ENCODE assay signal across 8 mouse cellular contexts in genomic region chr6:86669240-86669727, GRCm38 (mm10). TPM values are rescaled to one million over a fixed set of nuclear protein-coding genes. Genes with fewer than 3 reads are reported as not detected.
A peak's percentile ranks its signal among the peaks of the same experiment; 100 is the strongest.
DNase-seq lines count a peak whose midpoint lies in the region; ATAC-seq lines count a peak whose summit lies in the region.

No protein-coding gene starts in this region.

- intact Hi-C loops in gastrocnemius, postnatal 14 days (cut with DNase I; ENCODE audit: low total_unique reads) = no loop called here
- intact Hi-C loops in left cerebral cortex, postnatal 10 days (cut with DNase I) = no loop called here

- peak; percentile 100 for DNase-seq in adrenal gland, adult (ENCODE audit: inconsistent age in 2 of 2, low spot score in 1 of 2)
- peak; percentile 100 for DNase-seq in embryo, embryonic 10.5 days (ENCODE audit: low spot score)
- peak; percentile 100 for DNase-seq in gastrocnemius, postnatal 14 days
- DNase-seq in left cerebral cortex, postnatal 10 days (ENCODE audit: extremely low spot score in 1 of 2, low spot score in 2 of 2) = peak; percentile 100
- DNase-seq in right cerebral cortex, postnatal 25 days = peak; percentile 100
- peak; percentile 100 for DNase-seq in urinary bladder, postnatal 4 days (ENCODE audit: low spot score in 2 of 2)

- peak; percentile 93 for ATAC-seq in inflammation-experienced regulatory T-cells, adult 6 months
- ATAC-seq in megakaryocyte-erythroid progenitor cell, adult 5-6 weeks (replicated peaks; ENCODE audit: low FRiP score, low TSS enrichment, poor library complexity, severe bottlenecking) = peak; percentile 95

RNA-seq across cellular contexts. Expression of gene Mxd1, which starts 0.3 kb away (rescaled TPM):
- total RNA-seq in gastrocnemius, postnatal 14 days (2021) = 1 to 10 TPM; 3.9 to 4.0 TPM
- 10 to 100 TPM; 13.1 to 22.6 (median 13.8) TPM for polyA plus RNA-seq in inflammation-experienced regulatory T-cells, adult 6 months (2017; shearing (Covaris generic))
- total RNA-seq in left cerebral cortex, postnatal 10 days (2021) = 10 to 100 TPM; 14.7 to 18.7 TPM
- total RNA-seq in megakaryocyte-erythroid progenitor cell, adult 5-6 weeks (2014; fragmentation: Nextera tagmentation) = 7.6 and 19.5 TPM in 2 replicates
- total RNA-seq in megakaryocyte-erythroid progenitor cell, adult 5-6 weeks (2017) = 14.9 and 16.2 TPM in 2 replicates

RNA-seq across cellular contexts. Expression of gene Snrnp27, which starts 15.0 kb away (rescaled TPM):
- total RNA-seq in gastrocnemius, postnatal 14 days (2021) = 10 to 100 TPM; 67.5 to 78.2 TPM
- 100 to 1,000 TPM; 110 to 152 (median 125) TPM for polyA plus RNA-seq in inflammation-experienced regulatory T-cells, adult 6 months (2017; shearing (Covaris generic))
- 10 to 100 TPM; 51.8 to 53.7 TPM for total RNA-seq in left cerebral cortex, postnatal 10 days (2021)
- 75.7 and 89.2 TPM in 2 replicates for total RNA-seq in megakaryocyte-erythroid progenitor cell, adult 5-6 weeks (2014; fragmentation: Nextera tagmentation)
- total RNA-seq in megakaryocyte-erythroid progenitor cell, adult 5-6 weeks (2017) = 127 and 139 TPM in 2 replicates

RNA-seq across cellular contexts. Expression of gene Asprv1, which starts 41.3 kb away (rescaled TPM):
- under 1 TPM in 1 of 2 experiments, not detected in 1; 0.13 TPM for total RNA-seq in gastrocnemius, postnatal 14 days (2021)
- under 1 TPM; 0.21 to 0.39 (median 0.38) TPM for polyA plus RNA-seq in inflammation-experienced regulatory T-cells, adult 6 months (2017; shearing (Covaris generic))
- total RNA-seq in left cerebral cortex, postnatal 10 days (2021) = 1 to 10 TPM; 1.3 to 1.7 TPM
- not detected in 2 replicates for total RNA-seq in megakaryocyte-erythroid progenitor cell, adult 5-6 weeks (2014; fragmentation: Nextera tagmentation)
- not detected in 2 replicates for total RNA-seq in megakaryocyte-erythroid progenitor cell, adult 5-6 weeks (2017)

Comparison
In these comparisons a context has a peak if more than half of its experiments do, and no peak if none do; other contexts are left out.
1. Peak in every context shown above with its lines: DNase-seq and ATAC-seq.